Mouse (Mus musculus) monocyte, adult 5-6 weeks (primary cell): ENCODE measurements around the gene Ankrd17. TPM values are rescaled to one million over a fixed set of nuclear protein-coding genes. Genes with fewer than 3 reads are reported as not detected.
"Not testable (repeated sequence)": the region's sequence is repeated elsewhere in the genome, so short reads cannot be mapped to it uniquely, and the experiment has no call there.

Experiments
- ATAC-seq: fragments of 153-309, 156-312 bp; replicated peaks from 2 replicates; pipeline ENCODE4 v1.8.0; 2017; ENCODE audit warnings: mild to moderate bottlenecking; ENCODE audit not compliant: low TSS enrichment, insufficient number of reproducible peaks, severe bottlenecking, poor library complexity, low FRiP score
- total RNA-seq: library from RNA; stranded (forward); fragments of 200-1000, 200-491, 200-594 nt; gene quantifications from 3 replicates; pipeline ENCODE4 v1.2.3, GENCODE M21; 2017

The Ankrd17 gene
- total RNA-seq, 1 experiment from 2014 or later: 99.6 TPM

DNA sequence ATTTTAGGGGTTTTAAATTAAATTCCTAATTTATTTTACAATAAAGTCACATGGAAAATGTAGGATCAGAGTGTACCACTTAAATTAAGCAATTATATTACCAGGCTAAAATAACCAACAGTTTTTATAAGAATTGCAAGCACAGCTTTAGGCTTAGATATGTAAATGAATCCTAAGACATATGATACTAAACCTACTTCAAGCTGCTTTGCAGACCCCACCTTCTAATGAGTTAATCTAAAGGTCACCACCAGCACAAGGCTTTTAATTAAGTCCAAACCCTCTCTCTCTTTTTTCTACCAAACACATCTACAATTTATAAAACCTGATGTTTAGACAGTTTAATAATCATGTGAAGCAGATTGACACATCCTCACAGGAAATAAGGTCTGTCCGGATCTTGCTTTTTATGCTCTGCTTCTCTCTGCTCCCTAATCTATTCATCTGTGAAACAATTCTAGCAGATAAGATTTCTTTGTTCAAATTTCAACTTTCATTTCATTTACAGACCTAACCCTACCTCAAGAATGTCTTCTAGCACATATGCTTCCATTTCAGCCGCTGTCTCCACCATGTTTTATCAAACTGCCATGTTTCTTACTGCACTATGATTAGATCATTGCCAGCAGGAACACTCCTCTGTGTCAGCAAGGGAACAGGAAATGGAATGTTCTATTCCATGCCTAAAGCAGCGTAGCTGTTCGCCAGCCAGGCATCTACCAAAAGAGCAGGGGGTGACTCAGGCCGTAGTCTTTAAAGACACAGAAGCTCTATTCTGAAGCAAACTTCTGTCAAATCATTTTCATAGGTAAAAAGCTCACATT is 27.0 kb downstream of the Ankrd17 start:
- ATAC-seq: no peak

DNA sequence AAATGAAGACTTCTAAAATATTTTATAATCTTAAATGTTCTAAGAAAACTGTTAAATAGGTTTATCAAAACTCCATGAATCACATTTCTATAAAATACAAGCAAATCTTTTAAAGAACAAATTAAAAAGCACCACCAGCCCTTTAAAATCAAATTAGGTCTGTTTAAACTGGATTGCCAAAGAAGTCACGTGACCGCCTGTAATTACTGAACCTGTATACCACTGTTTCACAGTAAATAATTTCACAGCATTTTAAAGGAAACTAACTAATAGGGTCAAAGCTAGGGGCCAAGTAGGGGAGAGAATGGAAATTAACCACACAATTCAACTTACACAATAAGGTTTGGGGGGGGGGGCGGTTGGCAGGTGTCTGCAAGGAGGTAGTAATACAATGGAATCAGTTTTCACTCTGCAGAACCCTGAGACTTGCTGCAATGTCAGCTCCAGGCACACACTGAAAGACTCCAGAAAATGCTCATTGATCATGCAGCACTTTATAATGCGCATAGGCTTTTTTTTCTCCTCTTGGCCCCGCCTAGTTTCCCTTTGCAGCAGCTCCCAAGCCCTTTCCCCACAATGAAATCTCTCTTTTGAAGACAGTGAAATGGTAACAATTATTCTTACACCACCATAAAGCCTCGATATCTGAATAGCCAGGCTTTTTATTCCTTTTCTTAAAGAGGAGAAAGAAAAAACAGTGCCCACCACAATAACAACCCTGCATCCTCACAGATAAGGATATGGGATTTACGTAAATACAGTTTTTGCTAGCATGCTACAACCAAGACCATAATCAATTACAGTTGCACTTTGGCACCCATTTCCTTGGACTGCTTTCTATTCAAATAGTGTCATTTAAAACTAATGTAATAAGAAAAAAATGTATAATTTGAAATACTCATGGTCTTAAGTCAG is 27.9 kb downstream of the Ankrd17 start:
- no peak for ATAC-seq

DNA sequence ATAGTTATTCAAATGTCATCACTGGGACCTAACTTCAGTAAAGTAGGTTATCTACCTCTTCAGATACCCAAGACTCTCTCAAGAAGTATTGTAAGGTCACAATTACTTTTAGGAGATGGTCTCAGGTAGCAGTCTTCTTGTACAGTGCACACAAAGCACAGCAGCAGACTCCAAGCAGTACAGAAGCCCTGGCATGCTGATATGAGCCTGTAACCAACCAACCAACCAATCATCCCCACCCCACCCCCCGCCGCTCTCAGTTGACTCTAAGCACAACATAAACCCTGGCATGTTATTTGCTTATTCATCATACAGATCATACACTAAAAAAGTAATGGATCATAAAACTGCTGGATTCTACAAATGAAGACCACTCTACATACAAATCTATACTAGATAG is 33.9 kb downstream of the Ankrd17 start:
- ATAC-seq: no peak

DNA sequence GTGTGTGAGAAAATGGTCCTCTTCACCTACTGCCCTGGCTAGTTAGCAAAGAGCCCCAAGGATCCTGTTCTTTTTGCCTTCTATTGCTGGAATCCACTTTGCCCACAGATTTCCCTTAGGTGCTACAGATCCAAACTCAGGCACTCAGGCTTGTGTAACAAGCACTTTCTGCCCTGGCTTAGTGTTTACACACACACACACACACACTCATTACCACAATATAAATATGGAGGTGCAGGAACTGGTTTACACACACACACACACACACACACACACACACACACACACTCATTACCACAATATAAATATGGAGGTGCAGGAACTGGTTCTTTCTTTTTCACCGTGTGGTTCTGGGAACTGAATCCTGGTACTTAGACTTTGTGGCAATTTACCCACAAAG is 35.3 kb downstream of the Ankrd17 start:
- no peak for ATAC-seq

DNA sequence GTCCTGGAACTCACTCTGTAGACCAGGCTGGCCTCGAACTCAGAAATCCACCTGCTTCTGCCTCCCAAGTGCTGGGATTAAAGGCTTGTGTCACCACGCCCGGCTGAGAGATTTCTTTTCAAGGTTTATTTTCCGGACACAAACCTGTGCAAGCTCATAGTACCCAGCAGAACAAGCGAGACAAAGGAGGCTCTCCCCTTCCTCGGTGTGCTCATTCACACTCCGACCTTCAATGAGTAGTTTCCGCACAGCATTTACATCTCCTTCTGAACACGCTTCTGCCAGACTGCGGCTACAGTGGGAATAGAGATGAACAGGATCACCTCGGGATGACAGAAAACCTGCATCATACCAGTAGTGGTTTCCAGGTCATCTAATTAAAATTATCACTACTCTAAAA is 68.0 kb downstream of the Ankrd17 start:
- no peak for ATAC-seq

DNA sequence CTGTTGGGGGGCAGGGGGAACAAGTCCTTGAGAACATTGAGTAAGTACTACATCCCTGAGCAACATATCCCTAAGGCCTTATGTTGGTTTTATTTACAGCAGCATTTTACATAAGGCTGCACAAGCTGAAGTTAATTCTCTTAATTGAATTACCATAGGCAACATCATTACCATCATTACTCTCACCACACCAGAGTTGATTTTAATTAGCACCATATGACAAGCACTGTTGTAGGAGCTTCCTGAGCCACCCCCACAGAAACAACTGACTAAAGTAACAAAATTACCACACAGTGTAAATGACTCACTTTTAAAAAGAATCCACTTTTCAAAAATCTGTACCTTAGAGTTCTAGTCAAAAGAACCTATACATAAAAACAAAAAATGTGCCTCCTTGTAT is 76.5 kb downstream of the Ankrd17 start:
- ATAC-seq: no peak

DNA sequence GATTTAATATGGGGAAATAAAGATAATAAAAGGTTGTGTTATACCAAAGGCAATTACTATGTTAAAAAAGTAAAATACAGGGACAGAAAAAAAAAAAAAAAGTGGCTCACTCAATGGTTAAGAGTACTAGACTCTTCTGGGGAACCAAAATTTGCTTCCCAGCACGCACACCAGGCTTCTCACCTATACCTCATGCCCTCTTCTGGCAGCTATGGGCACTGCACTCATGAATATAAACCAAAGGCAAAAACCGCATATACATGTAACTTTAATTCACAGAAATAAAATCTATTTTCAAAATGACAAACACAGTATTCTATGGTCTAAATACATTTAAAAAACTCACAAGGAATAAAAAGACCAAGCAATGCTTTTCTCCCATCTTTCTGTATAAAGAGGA is 79.8 kb downstream of the Ankrd17 start:
- 0 out of 2 replicates have a peak, but pooled peaks have one; percentile 68 for ATAC-seq

DNA sequence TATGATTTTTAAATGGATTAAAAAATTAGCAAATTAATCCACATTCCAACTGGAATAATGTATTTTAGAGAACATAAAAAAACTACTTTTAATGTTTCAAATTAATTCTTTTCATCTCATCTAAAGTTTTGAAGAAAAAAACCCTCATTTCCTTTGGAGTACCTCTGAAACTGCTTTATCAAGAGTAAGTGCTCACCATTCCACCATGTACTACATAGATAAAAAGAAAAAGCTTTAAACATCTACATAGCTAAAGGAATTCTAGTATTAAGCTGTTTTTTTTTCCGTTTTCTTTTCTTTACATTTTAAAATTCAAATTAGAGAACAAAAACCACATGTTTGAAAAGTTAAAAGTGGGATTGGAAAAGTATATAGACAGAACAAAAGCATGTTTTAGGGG is 86.3 kb downstream of the Ankrd17 start:
- ATAC-seq: no peak

DNA sequence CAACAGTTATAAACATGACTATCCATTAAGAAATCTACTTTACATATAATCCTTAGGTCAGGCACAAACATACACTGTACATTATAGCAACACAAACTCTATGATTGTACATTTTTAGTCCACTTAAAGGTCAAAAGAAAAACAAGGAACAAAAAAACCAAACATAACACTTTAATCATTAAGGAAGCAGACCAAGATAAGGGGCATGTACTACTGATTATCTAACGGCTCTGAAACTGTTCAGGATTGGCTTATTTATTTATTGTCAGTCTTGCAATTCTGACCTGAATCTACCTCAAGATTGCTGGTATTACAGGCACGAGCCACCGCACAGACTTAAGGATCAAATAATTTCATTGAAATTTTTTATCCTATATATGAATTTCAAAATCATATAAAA is 87.0 kb downstream of the Ankrd17 start:
- no peak for ATAC-seq

DNA sequence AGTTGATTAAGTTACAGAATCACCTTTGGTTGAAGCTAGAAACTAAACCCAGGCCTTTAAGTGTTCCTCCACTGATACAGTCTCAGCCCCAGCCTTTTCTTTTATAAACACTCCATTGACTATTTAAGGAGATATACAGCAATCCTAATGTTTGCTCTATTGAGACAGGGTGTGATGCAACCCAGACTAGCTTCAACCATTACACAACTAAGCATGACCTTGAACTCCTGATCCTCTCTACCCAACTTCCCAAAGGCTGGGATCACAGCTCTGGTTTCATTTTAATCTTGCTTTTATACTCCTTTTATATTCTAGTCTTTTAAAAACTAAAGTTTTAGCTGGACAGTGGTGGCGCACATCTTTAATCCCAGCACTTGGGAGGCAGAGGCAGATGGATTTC is 88.9 kb downstream of the Ankrd17 start:
- ATAC-seq: no peak

DNA sequence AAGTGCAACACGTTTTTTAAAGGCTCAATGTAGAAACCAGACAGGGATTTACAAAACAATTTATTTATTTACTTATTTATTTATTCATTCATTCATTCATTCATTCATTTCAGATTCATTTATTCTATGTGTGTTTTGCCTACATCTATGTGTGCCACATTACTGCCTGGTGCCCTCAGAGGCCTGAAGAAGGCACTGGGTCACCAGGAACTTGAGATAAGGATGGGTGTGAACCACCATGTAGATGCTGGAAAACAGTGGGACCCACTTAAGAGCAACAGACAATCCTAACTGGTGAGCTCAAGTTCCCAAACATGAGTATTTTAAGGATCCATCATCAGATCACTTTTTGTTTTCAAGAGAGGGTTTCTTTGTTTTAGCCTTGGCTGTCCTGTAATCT is 91.6 kb downstream of the Ankrd17 start:
- no peak for ATAC-seq

DNA sequence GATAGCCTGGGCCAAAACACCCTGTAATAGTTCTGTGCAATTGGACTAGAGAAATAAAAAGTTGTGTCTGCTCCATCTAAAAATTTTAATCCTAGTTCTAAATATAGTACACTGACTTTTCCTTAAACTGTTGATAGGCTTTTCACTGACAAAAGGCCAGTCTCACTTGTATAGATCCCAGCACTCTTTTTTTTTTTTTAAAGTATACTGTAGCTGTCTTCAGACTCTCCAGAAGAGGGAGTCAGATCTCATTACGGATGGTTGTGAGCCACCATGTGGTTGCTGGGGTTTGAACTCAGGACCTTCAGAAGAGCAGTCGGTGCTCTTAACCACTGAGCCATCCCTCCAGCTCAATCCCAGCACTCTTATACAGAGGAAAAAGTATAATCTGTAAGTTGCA is 104.1 kb downstream of the Ankrd17 start:
- ATAC-seq: not testable (repeated sequence)

DNA sequence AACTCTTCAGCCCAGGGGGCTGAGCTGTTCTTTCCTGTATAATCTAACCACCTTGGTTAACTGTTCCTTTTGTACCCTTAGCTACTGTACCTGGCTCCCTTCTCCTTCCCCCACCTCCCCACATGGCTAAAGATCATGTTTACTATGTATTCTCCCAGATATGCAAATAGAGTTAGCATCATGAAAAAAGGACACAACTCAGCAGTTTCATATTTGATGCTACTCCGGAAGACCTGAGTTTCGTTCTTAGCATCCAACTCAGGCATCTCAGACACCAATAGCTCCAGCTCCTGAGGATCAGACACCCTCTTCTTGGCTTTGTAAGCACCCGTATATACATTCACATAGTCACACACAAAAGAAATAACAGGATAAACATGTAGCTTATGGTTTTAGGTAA is 109.4 kb downstream of the Ankrd17 start:
- no peak for ATAC-seq

DNA sequence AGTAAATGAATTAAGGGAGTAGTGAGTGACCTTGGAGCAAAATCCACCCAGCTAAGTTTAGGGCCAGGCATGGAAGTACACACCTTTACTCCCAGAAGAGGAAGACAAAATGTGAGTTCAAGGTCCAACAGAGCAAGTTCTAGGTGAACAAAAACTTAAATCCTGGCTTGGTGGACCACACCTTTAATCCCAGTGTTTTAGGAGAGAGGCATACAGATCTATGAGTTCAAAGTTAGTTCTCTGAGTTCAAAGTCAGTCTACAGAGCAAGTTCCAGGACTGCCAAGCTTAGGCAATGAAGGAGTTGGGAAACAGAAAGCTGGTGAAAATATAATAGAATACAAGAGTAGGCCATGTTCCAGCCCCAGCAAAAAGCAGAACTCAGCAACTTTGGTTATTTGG is 118.9 kb downstream of the Ankrd17 start:
- ATAC-seq: no peak

DNA sequence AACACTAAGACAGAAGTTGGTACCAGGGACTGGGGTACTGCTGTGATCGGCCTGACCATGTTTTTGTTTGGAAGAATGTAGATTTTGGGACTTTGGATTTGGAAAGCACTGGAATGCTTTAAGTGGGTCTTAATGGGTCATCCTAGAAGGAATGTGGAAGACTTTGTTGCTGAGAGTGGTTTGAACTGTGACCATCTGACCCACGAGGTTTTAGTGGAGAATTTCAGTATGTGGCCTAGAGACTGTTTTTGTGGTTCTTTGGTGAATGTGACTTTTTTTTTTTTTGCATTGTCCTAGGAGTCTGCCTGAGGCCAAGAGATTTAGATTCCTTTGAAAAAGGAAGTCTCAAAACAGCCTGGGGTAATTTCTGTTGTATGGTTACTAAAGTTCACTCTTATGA is 119.4 kb downstream of the Ankrd17 start:
- ATAC-seq: no peak

DNA sequence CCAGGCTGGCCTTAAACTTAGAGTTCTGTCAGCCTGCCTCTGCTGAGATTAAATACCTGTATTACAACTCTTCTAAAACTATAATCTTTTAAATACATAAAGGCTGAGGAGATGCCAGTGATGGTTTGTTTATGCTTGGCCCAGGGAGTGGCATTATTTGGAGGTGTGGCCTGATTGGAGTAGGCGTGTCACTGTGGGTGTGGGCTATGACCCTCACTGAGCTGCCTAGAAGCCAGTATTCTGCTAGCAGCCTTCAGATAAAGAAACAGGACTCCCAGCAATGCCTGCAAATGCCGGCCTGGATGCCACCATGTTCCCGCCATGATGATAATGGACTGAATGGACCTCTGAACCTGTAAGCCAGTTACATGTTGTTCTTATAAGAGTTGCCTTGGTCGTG is 119.8 kb downstream of the Ankrd17 start:
- ATAC-seq: no peak

DNA sequence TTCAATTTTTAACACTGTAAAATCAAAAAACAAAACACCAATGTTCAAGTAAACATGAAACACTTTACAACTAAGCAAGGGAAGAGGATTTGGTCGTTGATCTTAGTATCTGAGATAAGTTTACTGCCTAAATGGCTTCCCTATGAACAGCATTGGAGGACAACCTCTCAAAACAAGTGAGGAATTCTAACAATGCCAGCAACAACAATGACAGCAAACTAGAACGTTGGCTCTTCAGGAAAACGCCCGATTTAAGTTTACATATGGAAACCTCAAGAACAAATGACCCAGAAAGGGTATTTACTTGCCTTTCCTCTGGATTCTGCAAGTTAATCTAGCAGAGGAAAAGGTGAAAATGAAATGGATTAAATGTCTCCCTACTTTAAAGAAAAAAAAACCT is 121.0 kb downstream of the Ankrd17 start:
- no peak for ATAC-seq

DNA sequence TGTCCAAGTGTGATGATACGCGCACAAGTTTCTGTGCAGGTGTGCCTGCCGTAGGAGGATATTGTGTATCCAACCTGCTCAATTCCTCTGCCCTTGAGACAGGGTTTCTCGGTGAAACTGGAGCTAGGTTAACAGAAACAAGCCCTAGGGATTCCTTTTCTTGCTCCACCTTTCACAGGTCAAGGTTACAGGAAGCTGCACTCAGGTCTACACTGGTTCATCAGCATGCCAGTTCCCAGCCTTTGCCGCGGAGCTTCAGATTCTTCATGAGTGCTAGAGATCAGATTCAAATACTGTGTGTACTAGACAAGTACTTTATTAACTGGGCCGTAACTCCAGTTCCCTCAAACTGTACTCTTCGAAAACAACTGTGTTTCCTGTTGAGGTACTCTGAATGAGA is 131.2 kb downstream of the Ankrd17 start:
- no peak for ATAC-seq

DNA sequence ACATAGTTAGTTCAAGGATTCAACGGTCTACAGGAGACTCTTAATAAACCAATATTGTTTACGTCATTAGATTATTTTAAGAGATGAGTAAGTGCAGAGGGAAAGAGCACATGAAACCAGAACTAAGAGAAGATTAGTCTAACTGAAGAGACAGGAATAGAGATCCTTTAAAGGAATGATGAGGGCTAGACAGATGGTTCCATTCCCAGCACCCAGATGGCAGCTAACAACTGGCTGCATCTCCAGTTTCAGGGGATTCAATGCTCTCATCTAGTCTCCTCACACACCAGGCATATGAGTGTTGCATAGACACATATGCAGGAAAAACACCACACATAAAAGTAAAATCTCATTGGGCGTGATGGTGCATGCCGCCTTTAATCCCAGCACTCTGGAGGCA is 133.1 kb downstream of the Ankrd17 start:
- no peak for ATAC-seq

DNA sequence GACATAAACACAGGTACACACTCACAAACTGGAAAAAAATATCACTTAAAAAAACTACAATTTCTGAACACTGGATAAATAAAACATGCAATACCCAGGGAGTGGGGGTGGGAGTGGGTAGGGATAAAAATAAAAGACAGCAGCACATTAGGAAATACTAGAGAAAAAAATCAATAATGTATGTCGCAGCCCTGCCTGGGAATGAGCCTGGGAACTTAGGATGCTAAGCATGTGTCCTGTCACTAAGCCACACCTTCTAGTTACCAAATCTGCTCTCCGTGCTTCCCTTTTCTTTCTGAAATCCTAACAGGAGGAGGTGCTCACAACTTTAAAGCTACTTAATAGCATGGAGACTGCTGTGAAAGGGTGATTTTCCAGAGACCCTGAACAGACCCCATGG is 136.6 kb downstream of the Ankrd17 start:
- ATAC-seq: no peak
